Mouse (Mus musculus) heart, postnatal 10 days (tissue): ENCODE measurements around the gene Ttc16. TPM values are rescaled to one million over a fixed set of nuclear protein-coding genes. Genes with fewer than 3 reads are reported as not detected.

Experiments
- DNase-seq, 2 experiments: peaks; one replicate each; pipeline ENCODE4 v3.0.0; 2021
- intact Hi-C: fragments of 180-260 bp; cut with DNase I; formaldehyde crosslinking; loops from one replicate; pipeline ENCODE4 v1.15.1; 2025
- total RNA-seq, 2 experiments: library from RNA; stranded (reverse); gene quantifications; 2 replicates each; pipeline ENCODE4 v1.2.3; 2021

Gene Ttc16
- total RNA-seq, 2 experiments from 2014 or later = not detected

- peak; percentile 72 to 73 for DNase-seq
- intact Hi-C loops = no loop called here
These were observed 24.4 kb downstream of the Ttc16 start for GRCm38 (mm10) chr2:32750887-32751664.

DNA sequence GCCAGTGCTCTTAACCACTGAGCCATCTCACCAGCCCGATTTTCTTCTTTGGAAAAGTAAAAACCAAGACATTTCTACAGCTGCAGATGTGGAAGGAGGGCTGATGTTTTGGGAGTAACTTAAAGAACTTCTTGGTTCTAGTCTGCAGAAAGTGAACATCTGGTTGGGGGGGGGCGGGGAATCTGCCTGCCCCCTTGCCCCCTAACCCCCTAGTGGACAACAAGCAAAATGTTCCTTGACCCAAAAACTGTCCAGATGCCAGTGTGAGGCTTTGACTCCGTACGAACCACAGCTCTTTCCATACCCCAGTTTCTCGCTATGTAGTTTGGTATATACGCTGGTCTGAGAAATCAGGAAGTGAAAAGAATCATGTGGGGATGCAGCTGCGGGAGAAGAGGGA, 25.2 kb downstream of the Ttc16 start:
- intact Hi-C loops = no loop called here
- no peak for DNase-seq

- intact Hi-C loops = loop anchor here (5.0 kb wide), 1 partner anchor 117 kb away; no protein-coding TSS in a partner anchor
- DNase-seq = no peak
These were observed 26.4 kb downstream of the Ttc16 start for GRCm38 (mm10) chr2:32749082-32749481.

GRCm38 (mm10) chr2:32744272-32744982, 31.0 kb downstream of the Ttc16 start:
- no peak for DNase-seq
- intact Hi-C loops = no loop called here

GRCm38 (mm10) chr2:32742173-32742531, 33.3 kb downstream of the Ttc16 start:
- intact Hi-C loops = no loop called here
- no peak for DNase-seq

DNA sequence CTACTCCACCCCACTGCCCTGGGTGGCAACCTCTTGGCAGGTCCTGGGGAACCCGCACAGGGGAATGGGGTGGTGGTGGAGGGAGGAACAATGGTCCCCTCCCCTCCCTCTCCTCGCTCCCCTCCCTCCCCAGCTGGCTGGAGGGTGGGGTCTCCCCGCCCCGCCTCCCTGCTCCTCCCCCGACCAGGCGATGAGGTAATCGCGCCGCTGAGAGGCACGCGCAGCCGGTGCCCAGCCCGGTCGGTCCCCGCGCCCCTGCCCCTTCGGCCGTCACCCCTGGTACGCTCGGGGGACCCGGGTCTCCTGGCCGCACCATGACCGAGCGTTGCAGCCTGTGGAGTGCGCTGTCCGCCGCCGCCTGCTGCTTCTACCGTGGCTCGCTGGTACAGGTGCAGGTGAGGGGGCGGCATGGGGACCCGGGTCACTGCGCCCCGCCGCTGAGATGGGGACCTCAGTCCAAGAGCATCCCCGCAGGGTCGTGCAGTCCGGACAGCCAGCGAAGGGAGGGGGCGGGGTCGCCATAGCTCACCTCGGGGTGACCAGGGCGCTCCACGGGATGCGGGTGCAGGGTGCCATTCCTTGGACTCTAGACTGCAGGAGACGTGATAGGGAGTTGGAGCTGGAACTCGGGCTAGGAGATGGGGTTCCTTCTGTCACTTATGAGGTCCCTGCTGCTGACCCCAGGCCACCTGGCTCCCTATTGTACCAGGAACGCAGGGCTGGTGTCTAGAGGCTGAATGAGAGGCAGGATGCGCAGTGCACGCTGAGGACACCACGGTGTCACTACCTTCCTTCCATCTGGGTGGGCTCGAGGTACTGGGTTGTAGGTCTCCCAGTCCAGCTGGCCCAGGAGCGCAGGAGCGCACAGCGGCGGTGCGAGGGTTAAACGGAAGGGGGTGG, 33.9 kb downstream of the Ttc16 start:
- intact Hi-C loops = no loop called here
- DNase-seq = peak; percentile 56 to 57

- intact Hi-C loops = no loop called here
These were observed 34.5 kb downstream of the Ttc16 start, which contains the start of gene 6330409D20Rik for GRCm38 (mm10) chr2:32740916-32741272. TSS of gene 6330409D20Rik (minus strand) at chr2:32741016.

GRCm38 (mm10) chr2:32739311-32739710, 36.1 kb downstream of the Ttc16 start:
- intact Hi-C loops = no loop called here

More at GRCm38 (mm10) chr2:32740916-32741272, 34.5 kb downstream of the Ttc16 start, which contains the start of gene 6330409D20Rik:
- DNase-seq = no peak

DNA sequence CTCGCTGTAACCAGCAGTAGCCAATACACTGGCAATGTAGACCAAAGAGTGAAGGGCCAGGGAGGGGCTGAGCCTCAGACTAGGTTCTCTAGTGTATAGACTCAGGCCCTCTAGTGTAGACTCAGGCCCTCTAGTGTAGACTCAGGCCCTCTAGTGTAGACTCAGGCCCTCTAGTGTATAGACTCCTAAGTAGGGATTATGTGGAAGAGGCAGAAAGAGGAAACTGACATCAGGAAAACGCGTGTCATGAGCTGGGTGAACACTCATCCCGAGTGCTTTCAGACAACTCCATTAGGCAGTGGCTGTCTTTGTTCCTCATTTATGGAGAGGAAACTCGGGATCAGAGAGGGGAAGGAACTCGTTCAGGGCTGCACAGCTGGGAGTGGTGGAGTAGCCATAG, 38.4 kb downstream of the Ttc16 start:
- no peak for DNase-seq
- intact Hi-C loops = no loop called here

More at GRCm38 (mm10) chr2:32739311-32739710, 36.1 kb downstream of the Ttc16 start:
- DNase-seq = no peak

GRCm38 (mm10) chr2:32736306-32736829, 39.1 kb downstream of the Ttc16 start:
- intact Hi-C loops = no loop called here
- DNase-seq = no peak

DNA sequence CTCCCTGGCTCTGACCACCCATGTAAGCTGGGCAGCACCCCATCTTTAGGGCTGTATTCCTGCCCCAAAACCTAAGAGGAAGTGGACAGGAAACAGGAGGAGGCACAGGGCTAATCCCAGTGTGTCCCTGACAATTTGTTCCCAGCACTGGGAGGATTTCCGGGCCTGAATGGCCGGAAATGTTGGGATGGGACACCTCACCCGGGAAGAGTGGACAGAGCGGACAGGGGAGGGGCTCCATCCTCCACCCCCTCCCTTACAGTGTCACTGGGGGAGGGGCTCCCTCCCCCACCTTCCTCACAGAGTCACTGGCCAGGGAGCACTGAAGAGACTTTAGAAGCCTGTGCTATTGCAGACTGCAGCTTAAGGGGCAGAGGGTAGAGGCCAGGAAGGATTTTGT, 40.5 kb downstream of the Ttc16 start:
- peak; percentile 68 to 77 for DNase-seq
- intact Hi-C loops = no loop called here

DNA sequence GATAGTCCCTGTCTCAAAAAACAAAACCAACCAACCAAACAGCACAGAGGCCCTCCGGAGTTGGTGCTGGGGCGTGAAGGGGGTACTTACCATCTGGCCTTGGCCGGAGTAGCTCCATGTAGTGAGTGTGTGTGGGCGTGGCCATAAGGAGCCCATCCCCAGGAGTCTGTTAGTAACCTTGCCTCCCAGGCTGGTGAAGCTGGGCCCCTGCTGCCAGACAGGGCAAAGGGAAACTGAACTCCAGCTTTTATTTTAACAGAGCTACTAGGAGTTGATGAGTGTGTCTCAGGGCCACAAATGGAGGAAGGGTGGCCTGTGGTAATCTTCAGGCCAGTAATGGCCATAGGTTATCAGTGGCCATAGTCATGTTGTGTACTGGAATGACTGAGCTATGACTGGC, 41.0 kb downstream of the Ttc16 start:
- no peak for DNase-seq
- intact Hi-C loops = no loop called here

DNA sequence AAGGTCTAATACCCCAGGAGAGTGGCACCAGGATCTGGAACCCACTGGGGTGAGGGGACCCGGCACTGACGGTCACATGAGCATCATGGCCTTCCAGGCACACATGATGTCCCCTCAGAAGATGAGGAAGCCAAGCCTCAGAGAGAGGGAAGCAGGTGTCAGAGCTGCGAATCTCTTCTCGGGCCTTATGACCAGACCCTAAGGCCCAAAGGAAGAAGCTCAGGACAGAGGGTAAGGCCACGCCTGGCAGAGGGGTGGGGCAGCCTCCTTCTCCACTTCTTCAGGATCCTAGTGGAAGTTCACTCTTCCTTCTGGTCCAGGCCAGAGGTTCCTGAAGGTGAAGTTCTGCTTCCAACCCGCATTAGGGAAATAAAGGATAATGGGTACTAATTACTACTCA, 42.7 kb downstream of the Ttc16 start:
- DNase-seq = no peak
- intact Hi-C loops = no loop called here

DNA sequence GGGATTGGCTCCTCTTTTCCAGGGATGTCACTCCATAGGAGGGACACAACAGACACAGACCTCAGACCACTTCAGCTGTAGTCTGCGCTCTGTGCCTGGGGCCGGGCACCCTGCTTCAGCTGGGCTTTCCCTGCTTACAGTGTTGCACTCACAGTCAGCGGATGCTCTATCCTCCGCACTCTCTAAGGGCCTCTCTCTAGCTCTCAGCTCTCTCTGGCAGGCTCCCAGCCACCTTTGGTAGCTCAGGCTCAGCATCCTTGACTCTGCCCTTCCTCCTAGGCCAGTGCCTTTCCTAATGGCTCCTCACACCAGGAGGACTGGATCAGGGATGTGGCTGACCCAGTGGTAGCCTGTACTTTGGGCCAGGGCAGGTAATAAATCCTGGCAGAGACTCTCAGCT, 43.5 kb downstream of the Ttc16 start:
- intact Hi-C loops = no loop called here
- peak in 1 of 2 experiments; percentile 48 for DNase-seq

GRCm38 (mm10) chr2:32730854-32731253, 44.6 kb downstream of the Ttc16 start:
- intact Hi-C loops = no loop called here

GRCm38 (mm10) chr2:32729547-32729946, 45.9 kb downstream of the Ttc16 start:
- no peak for DNase-seq
- intact Hi-C loops = loop anchor here (2.0 kb wide), 1 partner anchor 15 kb away; no protein-coding TSS in a partner anchor

More at GRCm38 (mm10) chr2:32730854-32731253, 44.6 kb downstream of the Ttc16 start:
- peak; percentile 57 to 71 for DNase-seq

DNA sequence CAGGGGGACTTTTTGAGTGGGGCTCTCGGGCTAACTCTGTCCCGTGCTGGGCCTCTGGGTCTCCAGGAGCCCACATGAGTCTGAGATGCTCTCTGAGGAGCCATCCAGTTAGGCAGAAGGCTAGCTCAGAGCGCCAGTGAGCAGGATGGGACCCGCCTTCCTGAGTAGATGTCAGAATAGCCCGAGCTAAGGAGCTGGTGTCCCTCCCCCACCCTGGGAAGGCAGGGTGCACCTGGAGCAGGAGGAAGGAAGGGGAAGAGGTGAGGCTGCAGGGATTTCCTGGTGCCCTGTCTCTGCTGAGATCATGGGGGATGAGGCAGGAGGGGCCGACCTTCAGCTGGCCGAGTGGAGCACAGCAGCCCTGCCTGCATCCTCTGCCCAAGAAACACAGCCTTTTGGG, 47.0 kb downstream of the Ttc16 start:
- peak; percentile 71 to 72 for DNase-seq
- intact Hi-C loops = loop anchor here (2.0 kb wide), 1 partner anchor 14 kb away; no protein-coding TSS in a partner anchor

DNA sequence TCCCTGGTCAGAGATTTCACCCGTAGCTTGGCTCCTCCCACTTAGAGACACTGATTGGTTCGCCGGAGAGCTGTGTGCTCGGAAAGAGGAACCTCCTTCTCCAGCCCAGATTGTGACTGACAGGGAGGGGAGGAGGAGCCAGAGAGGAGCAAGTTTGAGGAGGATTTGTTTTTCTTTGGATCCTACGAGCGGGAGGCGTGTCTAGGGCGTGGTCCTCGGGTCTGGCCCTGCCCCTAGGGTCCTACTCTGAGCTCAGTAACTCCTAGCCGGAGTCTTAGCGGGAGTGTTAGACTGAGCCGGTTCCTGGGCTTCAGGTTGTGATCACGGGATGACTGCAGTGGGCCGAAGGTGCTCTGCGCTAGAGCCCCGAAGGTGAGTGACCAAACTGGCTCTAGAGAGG, 48.0 kb downstream of the Ttc16 start:
- intact Hi-C loops = no loop called here
- DNase-seq = peak; percentile 96

GRCm38 (mm10) chr2:32724832-32725790, 50.3 kb downstream of the Ttc16 start:
- DNase-seq = no peak
- intact Hi-C loops = no loop called here
